Mouse (Mus musculus): ENCODE data around the gene Cacnb2. TPM values are rescaled to one million over a fixed set of nuclear protein-coding genes. Genes with fewer than 3 reads are reported as not detected.

The Cacnb2 gene
- total RNA-seq, 1 experiment: 0.54 TPM

DNA sequence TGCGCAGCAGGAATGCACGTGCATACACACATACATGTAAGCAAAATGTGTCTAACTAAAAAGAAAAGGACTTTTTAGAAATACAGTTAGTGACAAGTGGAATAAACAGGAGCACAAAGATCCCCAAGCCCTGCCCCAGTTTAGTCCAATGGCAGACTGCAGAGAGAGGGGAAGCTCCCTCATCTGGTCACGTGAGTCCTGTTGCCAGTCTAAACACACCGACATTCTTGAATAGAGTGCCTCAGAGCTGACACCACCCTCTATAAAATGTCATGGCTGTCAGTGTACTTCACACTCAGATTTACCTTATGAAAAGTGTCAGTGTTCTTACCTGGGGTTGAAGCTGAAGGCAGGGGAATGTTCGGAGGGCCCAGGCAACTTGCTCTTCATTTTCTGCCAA, 394.9 kb downstream of the Cacnb2 start:
- Histone ChIP-seq H3K27ac (ENCODE audit: insufficient read depth, low read depth, low read length, poor library complexity, severe bottlenecking) (no peak overlapping the region), H3K36me3 (ENCODE audit: control insufficient read depth, insufficient read depth, low read length, poor library complexity, severe bottlenecking) (0 out of 2 replicates have a peak, but pooled peaks cover 2% of the 10 kb centered on the region), H3K9ac (ENCODE audit: insufficient read depth, low read depth, low read length, poor library complexity, severe bottlenecking) (no peak overlapping the region), H3K4me3 (ENCODE audit: insufficient read depth in 1 of 2, low read depth in 1 of 2, low read length in 2 of 2, poor library complexity in 1 of 2, severe bottlenecking in 1 of 2) (no peak overlapping the region), H3K4me1 (ENCODE audit: control insufficient read depth in 2 of 2, insufficient read depth in 2 of 2, low read length in 2 of 2, poor library complexity in 1 of 2) (no peaks in the 10 kb centered on the region), H3K9me3 (ENCODE audit: control insufficient read depth, insufficient read depth, low read depth, low read length) (no peaks in the 10 kb centered on the region)
- in situ Hi-C loops (cut with MboI; ENCODE audit: low sequenced_read_pairs in 2 of 2, unreplicated experiment in 2 of 2): no loop called here
- no peak for DNase-seq (ENCODE audit: low read depth, low spot score)
- TF ChIP-seq HCFC1 (IDR thresholded peaks at IDR 0.05; ENCODE audit: borderline replicate concordance, insufficient read depth, low read length): no peak
- no peak for TF ChIP-seq MAFK (IDR thresholded peaks at IDR 0.05; ENCODE audit: insufficient read depth, low read depth, low read length)
- no peak for TF ChIP-seq ZNF384 (IDR thresholded peaks at IDR 0.05; ENCODE audit: low read depth, low read length)

DNA sequence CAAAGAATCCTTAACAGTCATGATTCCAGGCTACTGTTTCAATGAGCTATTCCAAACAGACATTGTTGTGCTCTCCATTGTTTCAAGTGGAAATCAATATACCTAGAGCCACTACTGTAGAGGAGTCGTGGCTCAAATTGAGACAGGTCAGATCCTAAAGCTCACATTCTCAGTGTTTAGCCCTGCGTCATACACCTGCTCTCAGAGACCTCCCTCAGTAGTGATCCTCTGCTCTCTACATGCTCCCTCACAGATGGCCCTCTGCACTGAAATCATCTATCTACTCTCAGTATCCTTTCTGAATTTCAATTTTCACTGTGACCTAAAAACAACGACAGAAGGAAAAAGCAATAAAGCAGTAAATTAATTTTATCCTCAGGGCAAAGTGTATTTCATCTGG, 404.6 kb downstream of the Cacnb2 start:
- Histone ChIP-seq H3K9ac (ENCODE audit: insufficient read depth, low read depth, low read length, poor library complexity, severe bottlenecking) (no peak overlapping the region), H3K4me1 (ENCODE audit: control insufficient read depth in 2 of 2, insufficient read depth in 2 of 2, low read length in 2 of 2, poor library complexity in 1 of 2) (no peaks in the 10 kb centered on the region), H3K27ac (ENCODE audit: insufficient read depth, low read depth, low read length, poor library complexity, severe bottlenecking) (no peak overlapping the region), H3K36me3 (ENCODE audit: control insufficient read depth, insufficient read depth, low read length, poor library complexity, severe bottlenecking) (no peaks in the 10 kb centered on the region), H3K9me3 (ENCODE audit: control insufficient read depth, insufficient read depth, low read depth, low read length) (no peaks in the 10 kb centered on the region), H3K4me3 (ENCODE audit: insufficient read depth in 1 of 2, low read depth in 1 of 2, low read length in 2 of 2, poor library complexity in 1 of 2, severe bottlenecking in 1 of 2) (no peak overlapping the region)
- no peak for DNase-seq (ENCODE audit: low read depth, low spot score)
- TF ChIP-seq ZC3H11A (IDR thresholded peaks at IDR 0.05; ENCODE audit: borderline replicate concordance, low read depth, low read length): no peak
- no peak for TF ChIP-seq CHD2 (IDR thresholded peaks at IDR 0.05; ENCODE audit: low read depth, low read length)
- TF ChIP-seq HCFC1 (IDR thresholded peaks at IDR 0.05; ENCODE audit: borderline replicate concordance, insufficient read depth, low read length): no peak
- TF ChIP-seq MAFK (IDR thresholded peaks at IDR 0.05; ENCODE audit: insufficient read depth, low read depth, low read length): no peak
- no peak for TF ChIP-seq ZNF384 (IDR thresholded peaks at IDR 0.05; ENCODE audit: low read depth, low read length)
- in situ Hi-C loops (cut with MboI; ENCODE audit: low sequenced_read_pairs in 2 of 2, unreplicated experiment in 2 of 2): no loop called here

GRCm38 (mm10) chr2:15008072-15008471, 405.2 kb downstream of the Cacnb2 start:
- Histone ChIP-seq H3K4me3 (ENCODE audit: insufficient read depth in 1 of 2, low read depth in 1 of 2, low read length in 2 of 2, poor library complexity in 1 of 2, severe bottlenecking in 1 of 2) (no peak overlapping the region), H3K4me1 (ENCODE audit: control insufficient read depth in 2 of 2, insufficient read depth in 2 of 2, low read length in 2 of 2, poor library complexity in 1 of 2) (no peaks in the 10 kb centered on the region), H3K9me3 (ENCODE audit: control insufficient read depth, insufficient read depth, low read depth, low read length) (no peaks in the 10 kb centered on the region), H3K36me3 (ENCODE audit: control insufficient read depth, insufficient read depth, low read length, poor library complexity, severe bottlenecking) (no peaks in the 10 kb centered on the region), H3K9ac (ENCODE audit: insufficient read depth, low read depth, low read length, poor library complexity, severe bottlenecking) (no peak overlapping the region), H3K27ac (ENCODE audit: insufficient read depth, low read depth, low read length, poor library complexity, severe bottlenecking) (no peak overlapping the region)
- no peak for DNase-seq (ENCODE audit: low read depth, low spot score)
- TF ChIP-seq HCFC1 (IDR thresholded peaks at IDR 0.05; ENCODE audit: borderline replicate concordance, insufficient read depth, low read length) (no peak), MAFK (IDR thresholded peaks at IDR 0.05; ENCODE audit: insufficient read depth, low read depth, low read length) (no peak), ZC3H11A (IDR thresholded peaks at IDR 0.05; ENCODE audit: borderline replicate concordance, low read depth, low read length) (no peak), ZNF384 (IDR thresholded peaks at IDR 0.05; ENCODE audit: low read depth, low read length) (no peak), CHD2 (IDR thresholded peaks at IDR 0.05; ENCODE audit: low read depth, low read length) (no peak)
- in situ Hi-C loops (cut with MboI; ENCODE audit: low sequenced_read_pairs in 2 of 2, unreplicated experiment in 2 of 2): no loop called here

DNA sequence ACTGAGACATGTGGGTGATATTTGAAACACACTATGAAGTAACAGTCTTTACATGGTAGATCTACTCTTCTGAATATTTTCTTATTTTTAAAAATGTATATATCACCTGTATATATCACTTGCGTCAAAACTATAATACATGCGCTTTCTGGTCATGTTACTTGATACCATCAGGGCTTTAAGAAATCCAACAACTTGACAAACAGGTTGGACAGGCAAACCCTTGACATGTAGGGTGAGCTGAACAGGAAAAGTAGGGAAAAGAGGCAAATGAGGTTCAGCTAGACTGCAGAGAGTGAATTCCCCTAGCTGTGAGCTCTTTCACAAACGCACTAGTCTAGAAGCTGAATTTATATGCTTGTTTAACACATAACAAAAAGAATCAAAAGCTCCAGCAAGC, 423.9 kb downstream of the Cacnb2 start:
- in situ Hi-C loops (cut with MboI; ENCODE audit: low sequenced_read_pairs in 2 of 2, unreplicated experiment in 2 of 2): no loop called here
- H3K4me3 ChIP-seq (ENCODE audit: insufficient read depth in 1 of 2, low read depth in 1 of 2, low read length in 2 of 2, poor library complexity in 1 of 2, severe bottlenecking in 1 of 2): no peak overlapping the region
- peaks cover 2% of the 10 kb centered on the region; the same call in 1 of the 2 replicates for H3K36me3 ChIP-seq (ENCODE audit: control insufficient read depth, insufficient read depth, low read length, poor library complexity, severe bottlenecking)
- no peak for TF ChIP-seq HCFC1 (IDR thresholded peaks at IDR 0.05; ENCODE audit: borderline replicate concordance, insufficient read depth, low read length)
- TF ChIP-seq ZC3H11A (IDR thresholded peaks at IDR 0.05; ENCODE audit: borderline replicate concordance, low read depth, low read length): no peak
- TF ChIP-seq ZNF384 (IDR thresholded peaks at IDR 0.05; ENCODE audit: low read depth, low read length): no peak
- no peaks in the 10 kb centered on the region for H3K4me1 ChIP-seq (ENCODE audit: control insufficient read depth in 2 of 2, insufficient read depth in 2 of 2, low read length in 2 of 2, poor library complexity in 1 of 2)
- no peak overlapping the region for H3K9ac ChIP-seq (ENCODE audit: insufficient read depth, low read depth, low read length, poor library complexity, severe bottlenecking)
- no peak overlapping the region for H3K27ac ChIP-seq (ENCODE audit: insufficient read depth, low read depth, low read length, poor library complexity, severe bottlenecking)
- no peaks in the 10 kb centered on the region for H3K9me3 ChIP-seq (ENCODE audit: control insufficient read depth, insufficient read depth, low read depth, low read length)
- DNase-seq (ENCODE audit: low read depth, low spot score): no peak

DNA sequence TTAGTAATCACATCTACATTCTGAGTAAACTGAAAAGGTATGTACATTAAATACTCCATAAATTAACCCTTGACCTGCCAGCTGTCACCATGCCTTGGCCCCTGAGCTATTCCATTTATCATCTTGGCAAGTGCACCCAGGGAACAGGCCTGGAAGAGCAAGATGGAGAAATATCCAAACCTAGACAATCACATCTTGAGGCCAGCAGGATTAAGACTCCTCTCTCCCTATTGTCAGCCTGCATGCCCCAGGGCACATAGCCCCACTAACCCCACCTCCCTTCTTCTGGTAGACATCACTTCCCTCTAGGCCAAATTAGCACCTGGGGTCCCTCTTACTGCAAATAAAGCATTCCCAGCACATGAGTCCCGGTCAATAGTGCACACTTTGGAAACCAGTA, 424.9 kb downstream of the Cacnb2 start:
- no peak for DNase-seq (ENCODE audit: low read depth, low spot score)
- Histone ChIP-seq H3K4me1 (ENCODE audit: control insufficient read depth in 2 of 2, insufficient read depth in 2 of 2, low read length in 2 of 2, poor library complexity in 1 of 2) (no peaks in the 10 kb centered on the region), H3K9ac (ENCODE audit: insufficient read depth, low read depth, low read length, poor library complexity, severe bottlenecking) (no peak overlapping the region), H3K36me3 (ENCODE audit: control insufficient read depth, insufficient read depth, low read length, poor library complexity, severe bottlenecking) (peaks cover 2% of the 10 kb centered on the region; the same call in 1 of the 2 replicates), H3K9me3 (ENCODE audit: control insufficient read depth, insufficient read depth, low read depth, low read length) (no peaks in the 10 kb centered on the region), H3K27ac (ENCODE audit: insufficient read depth, low read depth, low read length, poor library complexity, severe bottlenecking) (no peak overlapping the region), H3K4me3 (ENCODE audit: insufficient read depth in 1 of 2, low read depth in 1 of 2, low read length in 2 of 2, poor library complexity in 1 of 2, severe bottlenecking in 1 of 2) (no peak overlapping the region)
- no peak for TF ChIP-seq ZNF384 (IDR thresholded peaks at IDR 0.05; ENCODE audit: low read depth, low read length)
- no peak for TF ChIP-seq MAFK (IDR thresholded peaks at IDR 0.05; ENCODE audit: insufficient read depth, low read depth, low read length)
- no peak for TF ChIP-seq HCFC1 (IDR thresholded peaks at IDR 0.05; ENCODE audit: borderline replicate concordance, insufficient read depth, low read length)
- TF ChIP-seq CHD2 (IDR thresholded peaks at IDR 0.05; ENCODE audit: low read depth, low read length): no peak
- no peak for TF ChIP-seq ZC3H11A (IDR thresholded peaks at IDR 0.05; ENCODE audit: borderline replicate concordance, low read depth, low read length)
- in situ Hi-C loops (cut with MboI; ENCODE audit: low sequenced_read_pairs in 2 of 2, unreplicated experiment in 2 of 2): no loop called here

Other genes starting within 250 kb of the Cacnb2 start
- not detected in 2 replicates for gene Slc39a12, start 214.8 kb upstream of the Cacnb2 start, total RNA-seq (2012; rRNA removed)

Measured in ES-E14 (cell line).